Mouse (Mus musculus) left cerebral cortex, adult 2 months (tissue): Measurements from ENCODE around the gene Sfxn3. TPM values are rescaled to one million over a fixed set of nuclear protein-coding genes. Genes with fewer than 3 reads are reported as not detected.
A peak's percentile ranks its signal among the peaks of the same experiment; 100 is the strongest.

Source experiments
- DNase-seq, 2 experiments: peaks; one replicate each; pipeline ENCODE4 v3.0.0; 2021 to 2022; ENCODE audit warnings: low spot score in 2 of 2, mixed read lengths in 1 of 2; ENCODE audit errors: extremely low spot score in 1 of 2
- H3K27ac ChIP-seq: fragments of 200-600 bp; 2 replicates; pipeline ENCODE4 v1.8.1; 2022
- H3K4me3 ChIP-seq: fragments of 200-600 bp; 2 replicates; pipeline ENCODE4 v1.8.1; 2022
- CTCF ChIP-seq: fragments of 200-600 bp; IDR thresholded peaks from 2 replicates; pipeline ENCODE4 v1.8.1; 2022; ENCODE audit warnings: antibody characterized with exemption, mild to moderate bottlenecking, moderate library complexity
- intact Hi-C: fragments of 180-260 bp; cut with DNase I; formaldehyde crosslinking; loops from one replicate; pipeline ENCODE4 v1.15.1; 2025
- total RNA-seq, 2 experiments: library from RNA; stranded (reverse); gene quantifications; 2 replicates each; pipeline ENCODE4 v1.2.3; 2021

The Sfxn3 gene
- total RNA-seq, 2 experiments from 2014 or later: 120 to 125 TPM

- no peak for DNase-seq
- Histone ChIP-seq H3K27ac (no peak overlapping the region), H3K4me3 (no peak overlapping the region)
- intact Hi-C loops: no loop called here
- TF ChIP-seq CTCF: no peak
Measured at GRCm38 (mm10) chr19:45067758-45068510, 20.6 kb downstream of the Sfxn3 start.

GRCm38 (mm10) chr19:45073871-45074542, 26.7 kb downstream of the Sfxn3 start:
- Histone ChIP-seq H3K4me3 (peak overlapping the region; percentile 95), H3K27ac (peak overlapping the region; percentile 98)
- peak; percentile 67 to 85 for DNase-seq
- TF ChIP-seq CTCF: peak; percentile 85
- intact Hi-C loops: loop anchor here (2.0 to 10.0 kb wide), 2 partner anchors 15 to 471 kb away; no protein-coding TSS in a partner anchor

- intact Hi-C loops: loop anchor here (2.0 to 10.0 kb wide), 5 partner anchors 16 to 470 kb away; partner anchors contain the start of gene Btrc
- H3K27ac ChIP-seq: peak within 1 kb of the TSS; percentile 98
- no peak for TF ChIP-seq CTCF
- peak within 1 kb of the TSS; percentile 95 for H3K4me3 ChIP-seq
- peak; percentile 92 to 94 for DNase-seq
Measured at GRCm38 (mm10) chr19:45074580-45075322, 27.4 kb downstream of the Sfxn3 start, which contains the start of gene Kazald1. TSS of gene Kazald1 (plus strand) at chr19:45075241.

- no peak for DNase-seq
- peak overlapping the region; percentile 95 for H3K4me3 ChIP-seq
- peak overlapping the region; percentile 98 for H3K27ac ChIP-seq
- TF ChIP-seq CTCF: no peak
- intact Hi-C loops: loop anchor here (2.0 to 10.0 kb wide), 5 partner anchors 17 to 469 kb away; partner anchors contain the start of gene Btrc
Measured at GRCm38 (mm10) chr19:45075323-45076035, 28.2 kb downstream of the Sfxn3 start.

GRCm38 (mm10) chr19:45076036-45076575, 28.8 kb downstream of the Sfxn3 start:
- peak overlapping the region; percentile 98; the same call in 1 of the 2 replicates for H3K27ac ChIP-seq
- TF ChIP-seq CTCF: no peak
- peak overlapping the region; percentile 95 for H3K4me3 ChIP-seq
- intact Hi-C loops: loop anchor here (5.0 to 10.0 kb wide), 4 partner anchors 156 to 469 kb away; partner anchors contain the start of gene Btrc
- DNase-seq: no peak

GRCm38 (mm10) chr19:45076586-45077510, 29.5 kb downstream of the Sfxn3 start:
- H3K27ac ChIP-seq: peak overlapping the region; percentile 53
- DNase-seq: peak in 1 of 2 experiments; percentile 52
- intact Hi-C loops: loop anchor here (5.0 to 10.0 kb wide), 4 partner anchors 155 to 468 kb away; partner anchors contain the start of gene Btrc
- H3K4me3 ChIP-seq: peak overlapping the region; percentile 45
- TF ChIP-seq CTCF: peak; percentile 53

GRCm38 (mm10) chr19:45077742-45078645, 30.7 kb downstream of the Sfxn3 start:
- Histone ChIP-seq H3K4me3 (no peak overlapping the region), H3K27ac (no peak overlapping the region)
- intact Hi-C loops: loop anchor here (5.0 to 10.0 kb wide), 4 partner anchors 154 to 467 kb away; partner anchors contain the start of gene Btrc
- peak in 1 of 2 experiments; percentile 13 for DNase-seq
- TF ChIP-seq CTCF: no peak

GRCm38 (mm10) chr19:45078971-45079764, 31.9 kb downstream of the Sfxn3 start:
- peak overlapping the region; percentile 28 for H3K4me3 ChIP-seq

More at GRCm38 (mm10) chr19:45078971-45079764, 31.9 kb downstream of the Sfxn3 start:
- peak; percentile 33 for TF ChIP-seq CTCF
- intact Hi-C loops: loop anchor here (5.0 to 10.0 kb wide), 4 partner anchors 153 to 466 kb away; partner anchors contain the start of gene Btrc
- no peak overlapping the region; the same call in 1 of the 2 replicates for H3K27ac ChIP-seq
- DNase-seq: no peak
